Mouse (Mus musculus) cerebellum, adult 11 months (tissue): ENCODE results near the gene Fras1.

Source experiments
- DNase-seq: peaks from one replicate; pipeline ENCODE4 v3.0.0; 2022

Gene Fras1

DNA sequence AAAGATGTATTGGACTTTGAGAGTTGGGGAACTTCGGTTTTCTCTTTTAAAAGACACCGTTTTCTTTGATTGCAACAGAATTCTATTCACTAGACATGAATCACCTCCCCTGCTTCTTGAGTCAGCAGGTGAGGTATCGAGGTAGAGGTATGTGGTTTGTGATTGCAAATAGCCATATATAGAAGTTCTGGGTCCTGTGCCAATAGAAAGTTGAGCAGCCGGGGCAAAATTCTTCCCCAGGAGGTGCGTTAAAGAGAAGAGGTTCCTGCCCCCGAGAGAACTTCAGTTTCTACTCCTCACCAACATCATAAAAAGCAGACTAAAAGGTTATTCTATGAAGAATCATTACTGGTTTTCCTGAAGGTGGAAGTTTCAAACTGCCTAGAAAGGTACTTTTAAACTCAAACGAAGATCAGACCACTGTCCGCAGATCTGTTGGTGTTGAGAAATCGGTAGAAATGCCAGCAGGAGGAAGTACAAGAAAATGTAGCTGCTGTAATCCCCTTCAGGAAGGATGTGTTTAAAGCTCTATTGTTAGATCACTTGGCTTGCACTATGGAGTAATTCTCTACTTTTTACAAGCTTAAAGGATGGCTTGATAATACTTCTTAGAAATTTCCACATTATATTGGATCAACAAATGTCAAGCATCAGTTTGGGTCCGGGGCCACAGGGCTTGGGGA, 420.3 kb downstream of the Fras1 start:
- DNase-seq = no peak

- no peak for DNase-seq
Observed at GRCm38 (mm10) chr5:96795752-96796151, 422.0 kb downstream of the Fras1 start.

GRCm38 (mm10) chr5:96797465-96797864, 423.7 kb downstream of the Fras1 start:
- no peak for DNase-seq

DNA sequence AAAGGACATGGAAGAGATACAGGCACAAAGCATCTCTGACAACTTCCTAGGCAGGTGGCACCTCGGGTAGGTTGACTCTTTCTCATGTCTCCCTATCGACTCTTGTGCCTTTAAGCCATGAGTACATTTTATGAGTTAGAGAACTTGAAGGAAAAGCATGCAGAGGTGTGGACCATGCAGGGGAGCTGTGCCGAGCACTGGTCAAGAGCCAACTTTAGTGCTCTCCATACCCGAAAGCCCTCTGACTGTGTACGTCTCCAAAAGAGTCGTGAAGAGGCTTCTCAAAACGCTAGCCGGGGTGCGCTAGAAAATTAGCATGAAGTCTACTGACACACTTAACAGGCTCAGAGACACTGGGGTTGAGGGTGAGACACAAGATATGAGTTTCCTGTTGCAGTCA, 425.4 kb downstream of the Fras1 start:
- DNase-seq = no peak

GRCm38 (mm10) chr5:96799969-96800368, 426.2 kb downstream of the Fras1 start:
- DNase-seq = no peak

GRCm38 (mm10) chr5:96802185-96802584, 428.4 kb downstream of the Fras1 start:
- no peak for DNase-seq

DNA sequence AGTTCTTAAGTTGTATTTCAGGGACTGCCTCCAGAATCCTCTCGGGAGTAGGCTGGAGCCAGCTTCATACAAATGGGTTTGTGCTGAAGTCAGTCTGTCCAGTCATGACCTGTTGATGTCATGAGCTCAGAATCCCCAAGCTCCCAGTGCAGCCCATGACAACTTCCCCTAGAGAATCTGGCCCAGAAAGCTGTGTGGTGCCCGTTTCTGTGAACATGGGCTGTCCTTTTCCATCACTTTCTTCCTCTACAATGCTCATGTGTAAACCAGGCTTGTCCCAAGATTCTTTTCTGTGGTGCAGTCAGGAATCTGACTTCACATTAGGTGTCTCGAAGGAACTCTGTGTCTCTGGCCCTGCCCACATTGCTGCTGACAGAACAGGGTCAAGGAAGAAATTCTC, 429.3 kb downstream of the Fras1 start:
- no peak for DNase-seq

DNA sequence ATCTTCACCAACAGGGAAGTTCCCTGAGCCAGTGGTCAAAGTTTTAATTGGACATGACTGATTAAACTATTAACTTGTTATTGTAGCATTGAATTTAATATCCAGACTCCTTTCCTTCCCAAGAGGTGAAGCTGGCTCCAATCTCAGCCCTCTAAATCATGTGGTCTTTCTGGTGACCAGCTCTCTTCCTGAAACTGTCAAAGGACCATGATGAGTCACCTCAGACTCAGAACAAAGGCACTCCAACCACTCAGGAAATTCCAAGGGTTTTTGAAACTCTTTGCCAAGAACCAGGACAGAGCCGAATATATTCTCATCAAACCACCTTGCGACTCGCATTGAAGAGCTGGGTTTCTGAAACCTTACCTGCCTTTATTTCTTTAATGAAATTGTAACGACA, 430.5 kb downstream of the Fras1 start:
- DNase-seq = no peak

GRCm38 (mm10) chr5:96804813-96805212, 431.1 kb downstream of the Fras1 start:
- DNase-seq = no peak

- DNase-seq = no peak
Observed at GRCm38 (mm10) chr5:96810620-96811019, 436.9 kb downstream of the Fras1 start.

GRCm38 (mm10) chr5:96824769-96825327, 451.1 kb downstream of the Fras1 start:
- no peak for DNase-seq

DNA sequence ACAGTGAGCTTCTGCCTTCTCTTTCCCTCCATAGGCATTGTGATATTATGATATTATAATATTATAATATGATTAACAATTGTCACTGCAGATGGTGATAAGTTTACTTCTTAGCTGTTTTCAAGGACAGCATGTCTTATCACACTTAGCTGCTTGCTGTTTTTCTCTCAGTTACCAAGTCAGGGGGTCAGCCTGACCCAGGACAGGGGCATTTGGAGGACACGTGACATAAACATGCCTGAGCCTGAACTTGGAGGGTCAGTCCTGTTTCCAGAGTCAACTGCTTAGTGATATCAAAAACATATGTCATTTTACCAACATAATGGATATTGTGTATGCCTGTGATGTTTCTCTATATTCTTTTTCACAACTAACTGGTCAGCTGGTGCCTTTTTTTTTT, 453.4 kb downstream of the Fras1 start:
- no peak for DNase-seq
